Mouse (Mus musculus) layer of hippocampus, postnatal 25 days (tissue): Measurements from ENCODE around the gene Nipsnap3a. TPM values are rescaled to one million over a fixed set of nuclear protein-coding genes. Genes with fewer than 3 reads are reported as not detected.

Source experiments
- DNase-seq, 2 experiments: peaks; one replicate each; pipeline ENCODE4 v3.0.0; 2022; ENCODE audit warnings: mixed read lengths in 2 of 2, low spot score in 1 of 2; ENCODE audit errors: extremely low spot score in 1 of 2
- total RNA-seq, 2 experiments: library from RNA; stranded (reverse); gene quantifications; 2 replicates each; pipeline ENCODE4 v1.2.3; 2021

The Nipsnap3a gene
- total RNA-seq, 2 experiments from 2014 or later = not detected

- DNase-seq = no peak
These were observed 57.4 kb downstream of the Nipsnap3a start for GRCm38 (mm10) chr4:53046238-53047022.

Other genes starting within 250 kb of the Nipsnap3a start
- gene Olfr275, start 174.7 kb upstream of the Nipsnap3a start, total RNA-seq = not detected
- not detected for gene Olfr273, start 130.0 kb upstream of the Nipsnap3a start, total RNA-seq
- gene Olfr272, start 70.1 kb upstream of the Nipsnap3a start, total RNA-seq = not detected
- not detected for gene Olfr270, start 24.7 kb upstream of the Nipsnap3a start, total RNA-seq
- 10 to 100 TPM; 14.4 to 17.6 TPM for gene Nipsnap3b, start 22.6 kb downstream of the Nipsnap3a start, total RNA-seq
- gene Abca1, start 170.6 kb downstream of the Nipsnap3a start, total RNA-seq = 10 to 100 TPM; 20.3 to 25.1 TPM